Mouse (Mus musculus) spleen, adult 2 months (tissue): ENCODE measurements around the gene Iah1.

Source experiments
- CTCF ChIP-seq: fragments of 200-500 bp; IDR thresholded peaks from 2 replicates; pipeline ENCODE4 v1.5.1; 2011; ENCODE audit warnings: mild to moderate bottlenecking, inconsistent platforms; ENCODE audit not compliant: insufficient read depth, insufficient read length, insufficient replicate concordance; ENCODE audit errors: extremely low read depth
- POLR2A ChIP-seq: fragments of 200-500 bp; IDR thresholded peaks from 2 replicates; pipeline ENCODE4 v1.6.1; 2011; ENCODE audit warnings: low read depth, low read length, inconsistent platforms

DNA sequence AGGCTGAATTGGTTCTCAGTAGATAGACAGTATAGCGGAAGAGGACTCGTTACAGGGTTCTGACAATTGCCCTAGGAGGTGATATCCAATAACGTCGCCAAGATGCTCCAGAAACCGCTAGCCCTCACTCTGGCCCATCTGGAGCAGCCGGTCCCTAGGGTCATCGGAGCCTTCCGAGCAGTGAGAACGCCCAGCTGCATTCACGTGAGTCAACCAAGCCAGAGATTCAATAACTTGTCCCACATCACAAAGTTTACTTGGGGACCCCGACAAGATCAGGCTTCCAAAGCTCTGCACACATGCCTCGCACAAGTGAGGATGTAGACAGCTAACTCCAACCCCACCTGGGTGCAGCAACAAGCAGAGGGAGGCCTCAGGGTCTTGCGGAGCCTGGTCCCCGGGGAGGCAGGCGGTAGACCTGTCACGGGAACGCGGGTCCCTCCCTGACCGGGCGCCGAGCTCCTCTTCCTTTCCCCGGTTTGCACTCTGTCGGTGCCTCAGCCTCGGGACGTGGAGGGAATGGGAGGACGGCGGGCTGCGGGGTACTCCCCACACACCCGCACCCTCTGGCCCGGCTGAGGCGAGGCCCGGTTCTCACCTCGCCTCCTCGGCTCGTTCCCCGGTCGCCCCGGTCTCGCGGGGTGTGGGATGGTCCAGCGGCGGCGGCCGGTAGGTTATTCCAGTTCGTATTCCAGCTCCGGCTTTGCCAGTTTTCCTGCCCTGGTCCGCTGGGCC is 30.5 kb upstream of the Iah1 start:
- no peak for TF ChIP-seq CTCF
- no peak for TF ChIP-seq POLR2A
